Mouse (Mus musculus) naive thymus-derived CD4-positive, alpha-beta T cell, adult 2 months (primary cell): ENCODE data around the gene Ikzf3.

Source experiments
- DNase-seq: peaks from one replicate; pipeline ENCODE4 v3.0.0-alpha.2; 2011; ENCODE audit warnings: low read depth

Ikzf3 gene

GRCm38 (mm10) chr11:98568326-98568725 lies 22.5 kb upstream of the Ikzf3 start:
- DNase-seq: peak; percentile 72

GRCm38 (mm10) chr11:98563921-98564414 lies 18.1 kb upstream of the Ikzf3 start:
- DNase-seq: no peak

- no peak for DNase-seq
Observed at GRCm38 (mm10) chr11:98563025-98563424, 17.2 kb upstream of the Ikzf3 start.

GRCm38 (mm10) chr11:98560942-98561341 lies 15.1 kb upstream of the Ikzf3 start:
- no peak for DNase-seq

GRCm38 (mm10) chr11:98555124-98555700 lies 9.4 kb upstream of the Ikzf3 start:
- DNase-seq: peak; percentile 53

- no peak for DNase-seq
Observed at GRCm38 (mm10) chr11:98553966-98554365, 8.1 kb upstream of the Ikzf3 start.

- DNase-seq: peak; percentile 99
Observed at GRCm38 (mm10) chr11:98550975-98551828, 5.4 kb upstream of the Ikzf3 start, which contains the start of gene Zpbp2. Gene Zpbp2 (plus strand): TSS chr11:98551097.

GRCm38 (mm10) chr11:98550311-98550974 lies 4.6 kb upstream of the Ikzf3 start:
- DNase-seq: peak; percentile 88

- DNase-seq: no peak
Observed at GRCm38 (mm10) chr11:98549363-98549762, 3.5 kb upstream of the Ikzf3 start.

GRCm38 (mm10) chr11:98547308-98547693 lies 1.5 kb upstream of the Ikzf3 start:
- no peak for DNase-seq

- DNase-seq: peak; percentile 68
Observed at GRCm38 (mm10) chr11:98546529-98547307, 887 bp upstream of the Ikzf3 start.

GRCm38 (mm10) chr11:98544890-98545677 lies 747 bp downstream of the Ikzf3 start:
- peak; percentile 48 for DNase-seq

- no peak for DNase-seq
Observed at GRCm38 (mm10) chr11:98543414-98543813, 2.4 kb downstream of the Ikzf3 start.

- no peak for DNase-seq
Observed at GRCm38 (mm10) chr11:98542553-98542952, 3.3 kb downstream of the Ikzf3 start.

GRCm38 (mm10) chr11:98540319-98540718 lies 5.5 kb downstream of the Ikzf3 start:
- DNase-seq: peak; percentile 49

GRCm38 (mm10) chr11:98537480-98538034 lies 8.3 kb downstream of the Ikzf3 start:
- no peak for DNase-seq

- DNase-seq: peak; percentile 67
Observed at GRCm38 (mm10) chr11:98526824-98527461, 18.9 kb downstream of the Ikzf3 start.

GRCm38 (mm10) chr11:98525140-98525539 lies 20.7 kb downstream of the Ikzf3 start:
- no peak for DNase-seq

GRCm38 (mm10) chr11:98520468-98520867 lies 25.4 kb downstream of the Ikzf3 start:
- no peak for DNase-seq

- peak; percentile 64 for DNase-seq
Observed at GRCm38 (mm10) chr11:98513356-98513936, 32.4 kb downstream of the Ikzf3 start.
